Mouse (Mus musculus): ENCODE measurements at regions not wholly inside any gene's neighbourhood (a gene's known extent, or its start where the extent isn't known, plus 50 kb on each side); places are given as distances from the start of the nearest gene placed in this dataset.

GRCm38 (mm10) chr7:135823884-135824750 lies 108.0 kb upstream of the Mki67 start:
- Histone ChIP-seq H3K79me2 (ENCODE audit: control insufficient read depth, insufficient read depth) (no peaks in the 10 kb centered on the region), H3K4me2 (ENCODE audit: low read depth) (no peak overlapping the region), H3K27me3 (ENCODE audit: control insufficient read depth, insufficient read depth, insufficient read length) (no peaks in the 10 kb centered on the region), H3ac (ENCODE audit: control insufficient read depth, insufficient read length) (no peak overlapping the region), H3K36me3 (ENCODE audit: control insufficient read depth, insufficient read depth) (no peaks in the 10 kb centered on the region), H3K4me3 (no peak overlapping the region)
- no peak for TF ChIP-seq TCF3 (IDR thresholded peaks at IDR 0.05; ENCODE audit: insufficient read length, low read depth)
- no peak for TF ChIP-seq TCF12 (IDR thresholded peaks at IDR 0.05; ENCODE audit: insufficient read depth, poor library complexity, severe bottlenecking)
- TF ChIP-seq MYOG (IDR thresholded peaks at IDR 0.05; ENCODE audit: control insufficient read depth in 1 of 3, insufficient read depth in 1 of 3, insufficient read length in 2 of 3, low read depth in 2 of 3), result no peak
- TF ChIP-seq MYOD1 (IDR thresholded peaks at IDR 0.05; ENCODE audit: control insufficient read depth in 1 of 3, insufficient read length in 2 of 3, low read depth in 2 of 3), result no peak
- no peak for TF ChIP-seq E2F4 (IDR thresholded peaks at IDR 0.05; ENCODE audit: insufficient read depth)
- no peak for TF ChIP-seq POLR2A (IDR thresholded peaks at IDR 0.05; ENCODE audit: insufficient read length, low read depth)

GRCm38 (mm10) chr7:135829246-135829645 lies 113.1 kb upstream of the Mki67 start:
- no peaks in the 10 kb centered on the region for H3K79me2 ChIP-seq (ENCODE audit: control insufficient read depth, insufficient read depth)
- TF ChIP-seq MYOG (IDR thresholded peaks at IDR 0.05; ENCODE audit: control insufficient read depth in 1 of 3, insufficient read depth in 1 of 3, insufficient read length in 2 of 3, low read depth in 2 of 3) (no peak), USF1 (IDR thresholded peaks at IDR 0.05; ENCODE audit: low read depth) (no peak), REST (IDR thresholded peaks at IDR 0.05; ENCODE audit: insufficient read depth, insufficient read length) (no peak), TCF12 (IDR thresholded peaks at IDR 0.05; ENCODE audit: insufficient read depth, poor library complexity, severe bottlenecking) (no peak), POLR2A (IDR thresholded peaks at IDR 0.05; ENCODE audit: insufficient read length, low read depth) (no peak), POLR2AphosphoS2 (IDR thresholded peaks at IDR 0.05; ENCODE audit: insufficient read length, low read depth) (no peak), SRF (IDR thresholded peaks at IDR 0.05; ENCODE audit: control insufficient read depth, insufficient read length, low read depth) (no peak), TCF3 (IDR thresholded peaks at IDR 0.05; ENCODE audit: insufficient read length, low read depth) (no peak), MYOD1 (IDR thresholded peaks at IDR 0.05; ENCODE audit: control insufficient read depth in 1 of 3, insufficient read length in 2 of 3, low read depth in 2 of 3) (no peak), E2F4 (IDR thresholded peaks at IDR 0.05; ENCODE audit: insufficient read depth) (no peak), MAX (IDR thresholded peaks at IDR 0.05; ENCODE audit: low read depth) (no peak), CEBPB (IDR thresholded peaks at IDR 0.05; ENCODE audit: insufficient read depth, poor library complexity, severe bottlenecking) (no peak)

GRCm38 (mm10) chr7:135833425-135833824 lies 117.3 kb upstream of the Mki67 start:
- no peak for TF ChIP-seq POLR2A (IDR thresholded peaks at IDR 0.05; ENCODE audit: insufficient read length, low read depth)
- no peak for TF ChIP-seq MAX (IDR thresholded peaks at IDR 0.05; ENCODE audit: low read depth)
- TF ChIP-seq MYOG (IDR thresholded peaks at IDR 0.05; ENCODE audit: control insufficient read depth in 1 of 3, insufficient read depth in 1 of 3, insufficient read length in 2 of 3, low read depth in 2 of 3), result no peak
- no peak for TF ChIP-seq POLR2AphosphoS2 (IDR thresholded peaks at IDR 0.05; ENCODE audit: insufficient read length, low read depth)
- no peak for TF ChIP-seq TCF3 (IDR thresholded peaks at IDR 0.05; ENCODE audit: insufficient read length, low read depth)
- no peak for TF ChIP-seq TCF12 (IDR thresholded peaks at IDR 0.05; ENCODE audit: insufficient read depth, poor library complexity, severe bottlenecking)
- no peak for TF ChIP-seq MYOD1 (IDR thresholded peaks at IDR 0.05; ENCODE audit: control insufficient read depth in 1 of 3, insufficient read length in 2 of 3, low read depth in 2 of 3)
- TF ChIP-seq REST (IDR thresholded peaks at IDR 0.05; ENCODE audit: insufficient read depth, insufficient read length), result no peak
- no peak for TF ChIP-seq CEBPB (IDR thresholded peaks at IDR 0.05; ENCODE audit: insufficient read depth, poor library complexity, severe bottlenecking)
- no peak for TF ChIP-seq USF1 (IDR thresholded peaks at IDR 0.05; ENCODE audit: low read depth)
- no peak for TF ChIP-seq SRF (IDR thresholded peaks at IDR 0.05; ENCODE audit: control insufficient read depth, insufficient read length, low read depth)
- no peak for TF ChIP-seq E2F4 (IDR thresholded peaks at IDR 0.05; ENCODE audit: insufficient read depth)
- H3K4me2 ChIP-seq (ENCODE audit: low read depth), result no peak overlapping the region
- H3ac ChIP-seq (ENCODE audit: control insufficient read depth, insufficient read length), result no peak overlapping the region
- H3K4me3 ChIP-seq, result no peak overlapping the region
- no peaks in the 10 kb centered on the region for H3K79me2 ChIP-seq (ENCODE audit: control insufficient read depth, insufficient read depth)
- H3K36me3 ChIP-seq (ENCODE audit: control insufficient read depth, insufficient read depth), result no peaks in the 10 kb centered on the region
- peaks cover 30% of the 10 kb centered on the region for H3K27me3 ChIP-seq (ENCODE audit: control insufficient read depth, insufficient read depth, insufficient read length)

More at GRCm38 (mm10) chr7:135829246-135829645, 113.1 kb upstream of the Mki67 start:
- H3ac ChIP-seq (ENCODE audit: control insufficient read depth, insufficient read length), result no peak overlapping the region
- no peak overlapping the region for H3K4me2 ChIP-seq (ENCODE audit: low read depth)
- peaks cover 18% of the 10 kb centered on the region for H3K27me3 ChIP-seq (ENCODE audit: control insufficient read depth, insufficient read depth, insufficient read length)
- no peak overlapping the region for H3K4me3 ChIP-seq
- no peaks in the 10 kb centered on the region for H3K36me3 ChIP-seq (ENCODE audit: control insufficient read depth, insufficient read depth)

GRCm38 (mm10) chr7:135836808-135837733 lies 120.9 kb upstream of the Mki67 start:
- Histone ChIP-seq H3K79me2 (ENCODE audit: control insufficient read depth, insufficient read depth) (no peaks in the 10 kb centered on the region), H3ac (ENCODE audit: control insufficient read depth, insufficient read length) (no peak overlapping the region), H3K4me3 (no peak overlapping the region), H3K4me2 (ENCODE audit: low read depth) (no peak overlapping the region), H3K36me3 (ENCODE audit: control insufficient read depth, insufficient read depth) (no peaks in the 10 kb centered on the region), H3K27me3 (ENCODE audit: control insufficient read depth, insufficient read depth, insufficient read length) (peaks cover 23% of the 10 kb centered on the region)
- no peak for TF ChIP-seq E2F4 (IDR thresholded peaks at IDR 0.05; ENCODE audit: insufficient read depth)
- TF ChIP-seq SRF (IDR thresholded peaks at IDR 0.05; ENCODE audit: control insufficient read depth, insufficient read length, low read depth), result no peak
- peak in 1 of 3 experiments; percentile 6 for TF ChIP-seq MYOD1 (IDR thresholded peaks at IDR 0.05; ENCODE audit: control insufficient read depth in 1 of 3, insufficient read length in 2 of 3, low read depth in 2 of 3)
- no peak for TF ChIP-seq REST (IDR thresholded peaks at IDR 0.05; ENCODE audit: insufficient read depth, insufficient read length)
- TF ChIP-seq POLR2A (IDR thresholded peaks at IDR 0.05; ENCODE audit: insufficient read length, low read depth), result no peak
- no peak for TF ChIP-seq MAX (IDR thresholded peaks at IDR 0.05; ENCODE audit: low read depth)

All from myocyte (in vitro differentiated cells).